Mouse (Mus musculus) thymus, adult 2 months (tissue): ENCODE measurements at regions not wholly inside any gene's neighbourhood (a gene's known extent, or its start where the extent isn't known, plus 50 kb on each side); places are given as distances from the start of the nearest gene placed in this dataset.

Source experiments
- DNase-seq: peaks from one replicate; pipeline ENCODE4 v3.0.0; 2021
- H3K27ac ChIP-seq: fragments of 200-500 bp; 2 replicates; pipeline ENCODE4 v1.5.1; 2012; ENCODE audit warnings: low read length, control low read depth; ENCODE audit not compliant: control insufficient read depth, insufficient read depth
- H3K27me3 ChIP-seq: fragments of 200-500 bp; 2 replicates; pipeline ENCODE4 v1.6.1; 2012; ENCODE audit warnings: mild to moderate bottlenecking, low read length, moderate library complexity, mixed read lengths; ENCODE audit not compliant: control insufficient read depth, insufficient read depth
- H3K36me3 ChIP-seq: fragments of 200-500 bp; 2 replicates; pipeline ENCODE4 v1.6.1; 2012; ENCODE audit warnings: mild to moderate bottlenecking, low read length, moderate library complexity; ENCODE audit not compliant: control insufficient read depth, insufficient read depth
- H3K4me1 ChIP-seq: fragments of 200-500 bp; replicated peaks from 2 replicates; pipeline ENCODE4 v1.6.1; 2012; ENCODE audit warnings: low read length; ENCODE audit not compliant: control insufficient read depth, insufficient read depth
- H3K4me3 ChIP-seq: fragments of 200-500 bp; 2 replicates; pipeline ENCODE4 v1.5.1; 2012; ENCODE audit warnings: mild to moderate bottlenecking, low read length, control low read depth, moderate library complexity; ENCODE audit not compliant: control insufficient read depth, insufficient read depth
- CTCF ChIP-seq: fragments of 200-500 bp; IDR thresholded peaks from 2 replicates; pipeline ENCODE4 v1.5.1; 2012; ENCODE audit warnings: mild to moderate bottlenecking, control low read depth, low read length, moderate library complexity, borderline replicate concordance; ENCODE audit not compliant: control insufficient read depth, poor library complexity, insufficient read depth; ENCODE audit errors: extremely low read depth
- POLR2A ChIP-seq: fragments of 200-500 bp; IDR thresholded peaks from 2 replicates; pipeline ENCODE4 v1.6.1; 2012; ENCODE audit warnings: mild to moderate bottlenecking, low read length, control low read depth, moderate library complexity; ENCODE audit not compliant: control insufficient read depth, poor library complexity, insufficient read depth; ENCODE audit errors: extremely low read depth
- WGBS: fragments of 180-500 bp; shearing (Covaris S2); methylation state at CpG from one replicate; pipeline ENCODE4 v1.1.7; 2018; 5-methylcytosine and 5-hydroxymethylcytosine counted together

DNA sequence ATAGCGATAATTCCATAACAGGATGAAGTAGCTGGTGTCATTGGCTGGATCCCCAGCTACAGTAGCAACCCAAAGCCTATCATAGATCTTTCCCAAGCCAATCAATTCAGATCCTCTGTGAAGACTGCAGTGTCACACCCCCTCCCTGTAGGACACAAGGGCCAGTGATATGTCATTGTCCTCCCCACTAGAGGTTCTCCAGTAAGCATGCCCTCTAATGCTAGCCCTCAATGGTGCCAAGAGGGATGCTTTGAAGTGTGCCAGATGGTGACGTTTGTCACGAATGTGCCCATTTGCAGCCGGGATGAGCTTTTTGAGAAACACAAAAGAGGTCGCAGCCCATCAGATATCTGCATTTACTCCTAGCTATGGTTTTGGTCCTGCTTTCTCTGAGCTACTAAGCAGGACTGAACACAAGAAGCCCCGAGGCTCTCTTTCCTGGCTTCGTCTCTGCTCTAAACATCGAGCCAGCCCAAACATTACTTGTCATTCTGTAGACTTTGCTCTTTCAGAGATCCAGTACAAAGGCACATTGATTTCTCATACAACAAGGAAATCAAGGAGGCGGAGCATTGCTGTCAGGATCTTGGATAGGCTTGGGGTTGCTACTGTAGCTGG lies 214.2 kb downstream of the Gm19410 start:
- Histone ChIP-seq H3K4me1 (no peaks in the 10 kb centered on the region), H3K36me3 (no peaks in the 10 kb centered on the region), H3K27me3 (no peaks in the 10 kb centered on the region), H3K4me3 (no peak overlapping the region), H3K27ac (no peak overlapping the region)
- no peak for DNase-seq
- no peak for TF ChIP-seq POLR2A
- no peak for TF ChIP-seq CTCF
- WGBS: 95% methylated on average over 9 of the region's 9 CpGs

- H3K36me3 ChIP-seq: no peaks in the 10 kb centered on the region
- WGBS: 87% methylated on average over 2 of the region's 2 CpGs
- no peak for DNase-seq
Measured at GRCm38 (mm10) chr8:35983083-35983482, 217.5 kb downstream of the Gm19410 start.

GRCm38 (mm10) chr8:35985152-35985689 lies 219.6 kb downstream of the Gm19410 start:
- no peak for DNase-seq
- WGBS: 87% methylated on average over 5 of the region's 5 CpGs
- H3K4me3 ChIP-seq: no peak overlapping the region

More at GRCm38 (mm10) chr8:35983083-35983482, 217.5 kb downstream of the Gm19410 start:
- H3K4me1 ChIP-seq: no peaks in the 10 kb centered on the region
- TF ChIP-seq POLR2A: no peak
- TF ChIP-seq CTCF: no peak
- H3K27ac ChIP-seq: no peak overlapping the region
- no peak overlapping the region for H3K4me3 ChIP-seq
- no peaks in the 10 kb centered on the region for H3K27me3 ChIP-seq

DNA sequence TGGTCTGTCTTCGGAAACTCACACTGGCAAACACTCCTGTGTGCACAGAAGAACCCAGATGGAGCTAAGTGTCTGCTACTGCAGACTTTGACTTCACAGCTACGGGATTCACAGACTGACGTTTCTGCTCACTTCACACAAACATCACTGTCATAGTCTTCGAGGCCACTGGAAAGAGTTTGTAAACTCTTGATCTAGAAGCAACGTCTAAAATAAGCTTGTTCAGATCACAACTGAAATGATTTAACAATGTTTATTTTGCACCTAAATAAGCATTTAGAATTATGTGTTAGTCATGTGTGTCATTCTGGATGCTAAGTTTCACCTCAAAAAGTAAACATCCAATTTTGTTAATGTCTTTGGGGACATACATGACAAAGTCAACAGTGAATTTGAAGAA lies 221.7 kb downstream of the Gm19410 start:
- peaks cover 6% of the 10 kb centered on the region; the same call in 1 of the 2 replicates for H3K4me1 ChIP-seq
- TF ChIP-seq CTCF (no peak), POLR2A (no peak)
- 91% methylated on average over 5 of the region's 5 CpGs for WGBS

More at GRCm38 (mm10) chr8:35985152-35985689, 219.6 kb downstream of the Gm19410 start:
- no peaks in the 10 kb centered on the region for H3K27me3 ChIP-seq
- H3K27ac ChIP-seq: no peak overlapping the region
- no peaks in the 10 kb centered on the region for H3K4me1 ChIP-seq
- TF ChIP-seq CTCF: no peak
- no peak for TF ChIP-seq POLR2A
- no peaks in the 10 kb centered on the region for H3K36me3 ChIP-seq

DNA sequence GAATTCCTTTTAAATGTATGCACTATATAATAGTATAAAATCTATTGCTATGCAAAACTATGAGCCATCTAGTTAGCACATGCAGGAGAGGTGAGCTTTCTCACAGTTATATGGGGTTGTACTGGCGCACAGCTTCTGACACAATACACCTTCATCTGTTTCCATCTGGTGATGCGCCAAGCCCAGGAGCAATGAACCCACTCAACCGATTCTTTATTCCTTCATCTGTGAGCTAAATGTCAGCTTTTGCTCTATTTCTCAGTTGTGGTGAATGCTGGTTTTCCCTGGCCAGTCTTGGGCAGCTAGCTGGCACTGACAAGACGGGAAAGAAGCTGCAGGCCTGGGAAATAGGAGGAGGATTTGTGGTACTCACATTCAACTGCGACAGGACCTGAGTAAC lies 225.4 kb downstream of the Gm19410 start:
- WGBS: 95% methylated on average over 5 of the region's 5 CpGs
- H3K4me3 ChIP-seq: no peak overlapping the region
- peaks cover 6% of the 10 kb centered on the region; the same call in 1 of the 2 replicates for H3K4me1 ChIP-seq
- no peaks in the 10 kb centered on the region for H3K36me3 ChIP-seq
- no peak overlapping the region for H3K27ac ChIP-seq
- no peak for TF ChIP-seq POLR2A
- TF ChIP-seq CTCF: no peak
- no peak for DNase-seq
- no peaks in the 10 kb centered on the region for H3K27me3 ChIP-seq

More for the DNA sequence above, 221.7 kb downstream of the Gm19410 start:
- H3K27me3 ChIP-seq: no peaks in the 10 kb centered on the region
- no peak overlapping the region for H3K4me3 ChIP-seq
- no peak overlapping the region for H3K27ac ChIP-seq
- no peaks in the 10 kb centered on the region for H3K36me3 ChIP-seq
- no peak for DNase-seq

- TF ChIP-seq POLR2A: no peak
- Histone ChIP-seq H3K4me1 (peaks cover 6% of the 10 kb centered on the region; the same call in 1 of the 2 replicates), H3K4me3 (no peak overlapping the region), H3K36me3 (no peaks in the 10 kb centered on the region), H3K27ac (no peak overlapping the region), H3K27me3 (no peaks in the 10 kb centered on the region)
- 54% methylated on average over 9 of the region's 9 CpGs for WGBS
- DNase-seq: peak; percentile 6
Measured at GRCm38 (mm10) chr8:35991936-35992603, 226.5 kb downstream of the Gm19410 start.
